Mouse (Mus musculus): ENCODE results near the gene Tmem201.

The Tmem201 gene

GRCm38 (mm10) chr4:149721163-149721562, 16.7 kb downstream of the Tmem201 start:
- DNase-seq (ENCODE audit: low spot score in 2 of 2) = no peak

- DNase-seq (ENCODE audit: low spot score in 2 of 2) = no peak
Measured at GRCm38 (mm10) chr4:149719686-149720085, 18.2 kb downstream of the Tmem201 start.

GRCm38 (mm10) chr4:149714542-149714941, 23.3 kb downstream of the Tmem201 start:
- no peak for DNase-seq (ENCODE audit: low spot score in 2 of 2)

- DNase-seq (ENCODE audit: low spot score in 2 of 2) = no peak
Measured at GRCm38 (mm10) chr4:149711955-149712354, 25.9 kb downstream of the Tmem201 start.

- no peak for DNase-seq (ENCODE audit: low spot score in 2 of 2)
Measured at GRCm38 (mm10) chr4:149711485-149711884, 26.4 kb downstream of the Tmem201 start.

- DNase-seq (ENCODE audit: low spot score in 2 of 2) = peak in 1 of 2 experiments; percentile 58
Measured at GRCm38 (mm10) chr4:149710510-149710909, 27.3 kb downstream of the Tmem201 start.

- DNase-seq (ENCODE audit: low spot score in 2 of 2) = no peak
Measured at GRCm38 (mm10) chr4:149705941-149706340, 31.9 kb downstream of the Tmem201 start.

- no peak for DNase-seq (ENCODE audit: low spot score in 2 of 2)
Measured at GRCm38 (mm10) chr4:149705298-149705697, 32.5 kb downstream of the Tmem201 start.

- no peak for DNase-seq (ENCODE audit: low spot score in 2 of 2)
Measured at GRCm38 (mm10) chr4:149702210-149702979, 35.4 kb downstream of the Tmem201 start, which contains the start of gene Pik3cd. TSS of gene Pik3cd (minus strand) at chr4:149702571.

- DNase-seq (ENCODE audit: low spot score in 2 of 2) = no peak
Measured at GRCm38 (mm10) chr4:149701426-149702209, 36.2 kb downstream of the Tmem201 start.

GRCm38 (mm10) chr4:149699953-149700352, 37.9 kb downstream of the Tmem201 start:
- DNase-seq (ENCODE audit: low spot score in 2 of 2) = no peak

GRCm38 (mm10) chr4:149698197-149698821, 39.5 kb downstream of the Tmem201 start:
- no peak for DNase-seq (ENCODE audit: low spot score in 2 of 2)

- no peak for DNase-seq (ENCODE audit: low spot score in 2 of 2)
Measured at GRCm38 (mm10) chr4:149697506-149698196, 40.2 kb downstream of the Tmem201 start.

- no peak for DNase-seq (ENCODE audit: low spot score in 2 of 2)
Measured at GRCm38 (mm10) chr4:149696189-149696971, 41.5 kb downstream of the Tmem201 start.

- DNase-seq (ENCODE audit: low spot score in 2 of 2) = no peak
Measured at GRCm38 (mm10) chr4:149691368-149691767, 46.5 kb downstream of the Tmem201 start.

- no peak for DNase-seq (ENCODE audit: low spot score in 2 of 2)
Measured at GRCm38 (mm10) chr4:149690828-149691280, 47.0 kb downstream of the Tmem201 start.

- DNase-seq (ENCODE audit: low spot score in 2 of 2) = no peak
Measured at GRCm38 (mm10) chr4:149689822-149690700, 47.8 kb downstream of the Tmem201 start.

- no peak for DNase-seq (ENCODE audit: low spot score in 2 of 2)
Measured at GRCm38 (mm10) chr4:149688861-149689260, 49.0 kb downstream of the Tmem201 start.

- no peak for DNase-seq (ENCODE audit: low spot score in 2 of 2)
Measured at GRCm38 (mm10) chr4:149684841-149685623, 52.8 kb downstream of the Tmem201 start.

All from right cerebral cortex, postnatal 36 days (tissue).